Mouse (Mus musculus): ENCODE results near the gene Eif3k. TPM values are rescaled to one million over a fixed set of nuclear protein-coding genes. Genes with fewer than 3 reads are reported as not detected.

Eif3k gene
- 316 and 346 TPM in 2 replicates for polyA plus RNA-seq (2014; fragmentation: Nextera tagmentation; extraction: Ambion mirVana)

DNA sequence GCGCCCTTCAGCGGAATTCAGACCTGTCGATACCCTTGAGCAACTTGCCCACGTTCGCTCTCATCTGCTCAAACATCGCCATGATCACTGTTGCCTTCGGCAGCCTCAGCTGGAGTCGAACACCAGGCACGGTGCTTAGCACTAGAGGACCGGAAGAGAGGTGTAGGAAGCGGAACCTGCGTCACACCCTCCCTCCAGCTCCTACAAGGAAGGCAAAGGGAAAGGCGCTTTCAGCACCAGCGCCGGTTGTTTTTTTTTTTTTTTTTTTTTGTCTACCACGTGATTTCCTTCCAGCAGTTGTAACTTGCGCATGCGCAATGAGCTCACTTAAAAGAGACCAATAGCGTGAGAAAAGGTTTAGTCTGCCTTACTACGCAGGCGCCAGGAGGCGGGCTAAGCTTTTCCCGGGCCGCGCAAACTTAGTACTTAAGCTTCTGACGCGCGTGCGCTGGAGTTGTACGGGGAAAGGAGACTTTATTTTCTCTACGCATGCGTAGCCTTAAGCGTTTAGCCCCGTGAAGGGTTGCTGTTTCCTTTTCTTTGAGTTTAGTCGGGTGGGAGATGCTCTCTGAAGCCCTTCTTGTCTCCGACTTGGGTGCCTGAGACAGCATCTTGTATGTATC is at the start of gene Eif3k, which contains the start of gene Map4k1:
TSS of gene Eif3k (minus strand) at position 214 of the 623 bp plus-strand sequence.
TSS of gene Map4k1 (plus strand) at position 400 of the 623 bp plus-strand sequence.
- H3K27me3 ChIP-seq (ENCODE audit: control insufficient read depth, insufficient read depth, low read length), result no peaks in the 10 kb centered on the region
- peak; percentile 96 for ATAC-seq (ENCODE audit: low read depth)
- WGBS, result under 1% methylated on average over 36 of the region's 36 CpGs
- H3K4me1 ChIP-seq (ENCODE audit: control insufficient read depth, insufficient read depth, low read length), result peaks cover 9% of the 10 kb centered on the region; the same call in 1 of the 2 replicates
- H3K36me3 ChIP-seq (ENCODE audit: control insufficient read depth, insufficient read depth, low read length), result peaks cover 16% of the 10 kb centered on the region
- no peaks in the 10 kb centered on the region for H3K9me3 ChIP-seq (ENCODE audit: control insufficient read depth, low read length)
- peak within 1 kb of the TSS; percentile 67 for H3K9ac ChIP-seq (replicated peaks; ENCODE audit: low read depth, low read length)
- peak within 1 kb of the TSS; percentile 81 for H3K4me2 ChIP-seq (ENCODE audit: low read depth, low read length)
- H3K4me3 ChIP-seq (ENCODE audit: low read depth, low read length), result peak within 1 kb of the TSS; percentile 53
- peak within 1 kb of the TSS; percentile 66 for H3K27ac ChIP-seq (ENCODE audit: low read depth, low read length)

DNA sequence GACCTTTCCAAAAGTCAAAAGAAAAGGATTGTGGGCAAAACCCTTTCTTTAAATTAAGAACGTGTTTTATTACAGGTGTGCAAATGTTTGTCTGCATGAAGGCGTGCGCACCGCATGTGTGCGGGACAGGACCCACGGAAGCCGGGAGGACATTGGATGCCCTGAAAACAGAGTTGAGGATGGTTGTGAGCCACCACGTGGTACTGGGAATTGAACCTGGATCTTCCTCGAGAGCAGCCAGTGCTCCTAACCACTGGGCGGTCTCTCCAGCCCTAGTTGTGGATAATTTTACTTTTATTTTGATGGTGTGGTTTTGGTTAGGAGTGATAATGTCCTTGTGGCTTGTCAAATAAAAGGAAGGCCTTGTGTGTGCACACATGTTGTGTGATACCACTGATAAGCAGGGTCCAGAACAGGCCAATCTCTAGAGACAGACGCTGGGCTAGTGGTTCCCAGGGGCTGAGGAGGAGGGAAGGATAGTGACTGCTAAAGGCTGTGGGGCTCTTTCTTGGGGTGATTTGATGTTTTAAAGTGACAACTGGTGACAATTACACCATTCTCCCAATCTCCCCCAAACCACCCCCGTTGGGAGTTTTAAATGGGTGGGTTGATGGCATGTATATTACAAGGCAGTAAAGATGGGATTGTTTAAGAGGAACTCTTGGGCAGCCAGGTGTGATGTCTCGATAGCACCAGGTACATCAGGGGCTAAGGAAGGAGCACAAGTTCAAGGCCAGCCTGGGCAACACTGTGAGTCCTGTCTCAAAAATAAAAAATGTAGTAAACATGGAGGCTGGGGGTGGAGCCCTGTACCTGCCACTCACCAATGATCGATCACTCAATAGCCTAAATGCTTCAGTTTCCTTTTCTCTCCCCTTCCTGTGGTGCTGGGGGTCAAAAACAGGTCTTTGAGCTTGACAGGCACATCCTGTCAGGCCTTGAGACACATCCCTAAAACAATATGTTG is 48.3 kb upstream of the Eif3k start:
- H3K27me3 ChIP-seq (ENCODE audit: control insufficient read depth, insufficient read depth, low read length), result no peaks in the 10 kb centered on the region
- no peak overlapping the region for H3K9ac ChIP-seq (replicated peaks; ENCODE audit: low read depth, low read length)
- H3K4me2 ChIP-seq (ENCODE audit: low read depth, low read length), result no peak overlapping the region
- H3K9me3 ChIP-seq (ENCODE audit: control insufficient read depth, low read length), result no peaks in the 10 kb centered on the region
- no peaks in the 10 kb centered on the region for H3K4me1 ChIP-seq (ENCODE audit: control insufficient read depth, insufficient read depth, low read length)
- no peak overlapping the region for H3K27ac ChIP-seq (ENCODE audit: low read depth, low read length)
- WGBS, result 90% methylated on average over 14 of the region's 14 CpGs
- H3K4me3 ChIP-seq (ENCODE audit: low read depth, low read length), result no peak overlapping the region
- no peak for ATAC-seq (ENCODE audit: low read depth)
- no peaks in the 10 kb centered on the region for H3K36me3 ChIP-seq (ENCODE audit: control insufficient read depth, insufficient read depth, low read length)

DNA sequence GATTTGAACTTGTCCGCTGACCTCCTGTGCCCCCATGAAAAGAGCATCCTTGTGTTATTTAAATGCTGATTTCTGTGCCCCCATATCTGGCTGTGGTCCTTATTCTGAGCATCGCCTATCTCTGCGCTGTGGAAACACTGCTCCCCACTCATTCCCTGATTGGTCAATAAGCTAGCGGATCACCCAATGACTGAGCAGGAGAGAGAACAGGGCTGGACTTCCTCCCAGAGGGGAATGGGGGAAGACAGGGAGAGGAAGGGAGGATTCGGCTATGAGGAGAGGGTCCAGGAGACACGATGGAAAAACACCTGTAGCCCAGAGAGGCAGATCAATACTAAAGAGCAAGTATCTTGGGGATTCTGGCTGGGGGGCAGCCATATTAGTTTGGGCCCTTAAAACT is 47.1 kb upstream of the Eif3k start:
- no peak for ATAC-seq (ENCODE audit: low read depth)
- H3K9ac ChIP-seq (replicated peaks; ENCODE audit: low read depth, low read length), result no peak overlapping the region
- no peaks in the 10 kb centered on the region for H3K27me3 ChIP-seq (ENCODE audit: control insufficient read depth, insufficient read depth, low read length)
- H3K4me2 ChIP-seq (ENCODE audit: low read depth, low read length), result no peak overlapping the region
- H3K27ac ChIP-seq (ENCODE audit: low read depth, low read length), result no peak overlapping the region
- no peak overlapping the region for H3K4me3 ChIP-seq (ENCODE audit: low read depth, low read length)
- no peaks in the 10 kb centered on the region for H3K9me3 ChIP-seq (ENCODE audit: control insufficient read depth, low read length)
- H3K36me3 ChIP-seq (ENCODE audit: control insufficient read depth, insufficient read depth, low read length), result no peaks in the 10 kb centered on the region
- 84% methylated on average over 6 of the region's 6 CpGs for whole genome bisulfite sequencing
- no peaks in the 10 kb centered on the region for H3K4me1 ChIP-seq (ENCODE audit: control insufficient read depth, insufficient read depth, low read length)

DNA sequence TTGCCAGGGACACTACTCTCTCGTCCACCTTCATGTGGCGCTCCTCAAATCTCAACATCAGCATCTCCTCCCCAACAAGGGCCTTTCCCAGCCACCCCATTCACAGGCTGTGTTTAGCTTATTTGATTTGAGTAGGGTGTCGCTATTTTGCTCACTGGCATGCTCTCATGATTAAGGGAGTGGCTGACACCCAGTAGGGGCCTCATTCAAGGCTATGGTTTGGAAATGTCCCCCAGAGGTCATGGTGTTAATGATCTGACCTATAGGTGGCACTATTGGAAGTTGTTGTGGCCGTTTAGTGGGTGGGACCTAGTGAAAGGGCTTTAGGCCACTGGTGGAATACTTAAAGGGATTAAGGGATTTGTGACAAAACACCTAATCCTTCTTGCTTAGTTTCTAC is 45.1 kb upstream of the Eif3k start:
- H3K9ac ChIP-seq (replicated peaks; ENCODE audit: low read depth, low read length), result no peak overlapping the region
- no peaks in the 10 kb centered on the region for H3K9me3 ChIP-seq (ENCODE audit: control insufficient read depth, low read length)
- no peaks in the 10 kb centered on the region for H3K36me3 ChIP-seq (ENCODE audit: control insufficient read depth, insufficient read depth, low read length)
- no peak for ATAC-seq (ENCODE audit: low read depth)
- H3K27me3 ChIP-seq (ENCODE audit: control insufficient read depth, insufficient read depth, low read length), result no peaks in the 10 kb centered on the region
- H3K27ac ChIP-seq (ENCODE audit: low read depth, low read length), result no peak overlapping the region
- H3K4me1 ChIP-seq (ENCODE audit: control insufficient read depth, insufficient read depth, low read length), result no peaks in the 10 kb centered on the region
- WGBS, result 86% methylated on average over 4 of the region's 4 CpGs
- H3K4me3 ChIP-seq (ENCODE audit: low read depth, low read length), result no peak overlapping the region
- no peak overlapping the region for H3K4me2 ChIP-seq (ENCODE audit: low read depth, low read length)

DNA sequence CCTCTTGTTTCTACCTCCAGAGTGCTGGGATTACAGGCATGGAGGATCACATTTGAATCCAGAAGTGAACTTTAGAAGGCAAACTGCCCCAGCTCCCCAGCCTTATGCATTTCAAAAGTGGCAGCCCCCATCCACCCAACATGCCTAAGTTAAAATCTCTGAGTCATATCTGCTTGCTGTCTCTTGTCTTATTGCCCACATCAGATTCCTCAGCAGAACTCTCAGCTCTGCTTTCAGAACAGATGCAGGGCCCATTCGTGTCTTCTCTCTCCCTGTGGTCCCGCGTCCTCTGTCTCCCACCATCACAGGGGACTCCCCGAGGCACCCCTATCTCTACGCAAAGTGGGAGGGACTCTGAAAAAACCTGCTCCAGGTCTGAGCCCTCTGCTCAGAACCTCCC is 44.5 kb upstream of the Eif3k start:
- no peak overlapping the region for H3K4me2 ChIP-seq (ENCODE audit: low read depth, low read length)
- no peaks in the 10 kb centered on the region for H3K27me3 ChIP-seq (ENCODE audit: control insufficient read depth, insufficient read depth, low read length)
- no peaks in the 10 kb centered on the region for H3K4me1 ChIP-seq (ENCODE audit: control insufficient read depth, insufficient read depth, low read length)
- H3K9ac ChIP-seq (replicated peaks; ENCODE audit: low read depth, low read length), result no peak overlapping the region
- WGBS, result 91% methylated on average over 5 of the region's 5 CpGs
- no peak overlapping the region for H3K27ac ChIP-seq (ENCODE audit: low read depth, low read length)
- no peaks in the 10 kb centered on the region for H3K36me3 ChIP-seq (ENCODE audit: control insufficient read depth, insufficient read depth, low read length)
- no peak overlapping the region for H3K4me3 ChIP-seq (ENCODE audit: low read depth, low read length)
- no peaks in the 10 kb centered on the region for H3K9me3 ChIP-seq (ENCODE audit: control insufficient read depth, low read length)
- ATAC-seq (ENCODE audit: low read depth), result no peak

DNA sequence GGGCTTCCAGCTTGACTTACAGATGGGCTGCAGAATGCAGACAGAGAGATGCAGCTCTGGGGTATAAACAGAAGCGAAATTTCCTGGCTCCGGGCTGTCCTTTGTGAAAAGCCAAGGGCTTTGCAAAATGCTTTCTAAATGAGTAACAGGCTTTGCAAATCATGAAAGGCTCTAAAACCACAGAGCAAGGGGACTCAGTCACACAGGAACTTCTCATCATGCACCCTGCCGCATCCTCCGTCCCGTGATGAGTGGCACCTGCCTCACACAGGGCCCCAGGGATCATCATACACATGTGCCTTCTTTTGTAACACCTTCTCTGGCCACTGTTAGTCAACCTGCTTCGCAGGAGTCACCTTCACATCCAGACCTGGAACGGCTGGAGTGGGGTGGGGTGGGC is 43.9 kb upstream of the Eif3k start:
- H3K9me3 ChIP-seq (ENCODE audit: control insufficient read depth, low read length), result no peaks in the 10 kb centered on the region
- H3K4me1 ChIP-seq (ENCODE audit: control insufficient read depth, insufficient read depth, low read length), result no peaks in the 10 kb centered on the region
- no peak overlapping the region for H3K4me3 ChIP-seq (ENCODE audit: low read depth, low read length)
- no peak for ATAC-seq (ENCODE audit: low read depth)
- no peak overlapping the region for H3K4me2 ChIP-seq (ENCODE audit: low read depth, low read length)
- no peak overlapping the region for H3K9ac ChIP-seq (replicated peaks; ENCODE audit: low read depth, low read length)
- no peaks in the 10 kb centered on the region for H3K36me3 ChIP-seq (ENCODE audit: control insufficient read depth, insufficient read depth, low read length)
- H3K27ac ChIP-seq (ENCODE audit: low read depth, low read length), result no peak overlapping the region
- peaks cover 3% of the 10 kb centered on the region for H3K27me3 ChIP-seq (ENCODE audit: control insufficient read depth, insufficient read depth, low read length)
- 86% methylated on average over 7 of the region's 7 CpGs for WGBS

DNA sequence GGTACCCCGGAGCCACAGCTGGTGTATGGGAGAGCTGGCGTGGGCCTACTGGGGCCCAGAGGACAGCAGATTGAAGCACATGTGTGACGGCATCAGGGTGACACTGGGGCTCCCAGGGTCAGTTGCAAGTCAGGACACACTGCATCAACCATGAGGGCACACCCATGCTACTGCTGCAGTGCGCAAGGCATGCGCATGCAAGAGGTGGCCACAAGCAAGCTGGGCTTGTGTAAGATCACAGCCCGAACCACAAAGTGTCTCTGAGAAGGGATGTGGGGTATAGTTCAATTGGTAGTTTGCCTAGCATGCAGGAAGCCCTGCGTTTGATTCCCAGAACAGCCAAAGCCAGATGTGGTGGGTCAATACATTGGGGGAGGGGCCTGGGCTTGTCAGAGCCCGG is 41.9 kb upstream of the Eif3k start:
- H3K27me3 ChIP-seq (ENCODE audit: control insufficient read depth, insufficient read depth, low read length), result peaks cover 20% of the 10 kb centered on the region
- H3K4me3 ChIP-seq (ENCODE audit: low read depth, low read length), result no peak overlapping the region
- no peaks in the 10 kb centered on the region for H3K4me1 ChIP-seq (ENCODE audit: control insufficient read depth, insufficient read depth, low read length)
- no peaks in the 10 kb centered on the region for H3K9me3 ChIP-seq (ENCODE audit: control insufficient read depth, low read length)
- no peaks in the 10 kb centered on the region for H3K36me3 ChIP-seq (ENCODE audit: control insufficient read depth, insufficient read depth, low read length)
- no peak overlapping the region for H3K4me2 ChIP-seq (ENCODE audit: low read depth, low read length)
- H3K27ac ChIP-seq (ENCODE audit: low read depth, low read length), result no peak overlapping the region
- WGBS, result 92% methylated on average over 8 of the region's 8 CpGs
- no peak for ATAC-seq (ENCODE audit: low read depth)
- no peak overlapping the region for H3K9ac ChIP-seq (replicated peaks; ENCODE audit: low read depth, low read length)

DNA sequence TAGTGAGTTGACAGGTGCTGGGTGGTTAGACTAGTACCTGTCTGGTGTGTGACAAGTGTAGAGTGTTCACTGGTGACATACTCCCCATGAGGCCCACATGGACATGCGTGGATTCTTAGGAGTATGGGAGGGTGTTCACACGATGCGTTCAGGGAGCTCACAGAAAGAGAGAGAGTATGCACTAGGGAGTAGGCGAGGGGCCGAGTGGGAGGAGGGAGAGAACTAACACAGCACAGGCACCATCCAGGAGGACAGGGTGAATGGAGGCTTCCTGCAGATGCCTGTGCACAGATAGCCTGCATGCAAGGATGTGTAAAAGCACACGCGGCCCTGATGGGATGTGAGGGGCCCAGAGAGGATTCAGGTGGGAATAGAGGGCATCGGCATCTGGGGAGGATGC is 40.8 kb upstream of the Eif3k start:
- no peak overlapping the region for H3K9ac ChIP-seq (replicated peaks; ENCODE audit: low read depth, low read length)
- H3K36me3 ChIP-seq (ENCODE audit: control insufficient read depth, insufficient read depth, low read length), result no peaks in the 10 kb centered on the region
- no peak overlapping the region for H3K27ac ChIP-seq (ENCODE audit: low read depth, low read length)
- ATAC-seq (ENCODE audit: low read depth), result no peak
- no peak overlapping the region for H3K4me2 ChIP-seq (ENCODE audit: low read depth, low read length)
- no peaks in the 10 kb centered on the region for H3K4me1 ChIP-seq (ENCODE audit: control insufficient read depth, insufficient read depth, low read length)
- 89% methylated on average over 8 of the region's 8 CpGs for WGBS
- H3K9me3 ChIP-seq (ENCODE audit: control insufficient read depth, low read length), result no peaks in the 10 kb centered on the region
- peaks cover 25% of the 10 kb centered on the region for H3K27me3 ChIP-seq (ENCODE audit: control insufficient read depth, insufficient read depth, low read length)
- H3K4me3 ChIP-seq (ENCODE audit: low read depth, low read length), result no peak overlapping the region

Measured in neural tube, embryonic 14.5 days (tissue).